Mouse (Mus musculus) embryonic facial prominence, embryonic 15.5 days (tissue): ENCODE data around the gene Nup93. TPM values are rescaled to one million over a fixed set of nuclear protein-coding genes. Genes with fewer than 3 reads are reported as not detected.

Experiments used
- ATAC-seq: fragments of 200-750 bp; cut with Nextera tagmentation; 2 replicates; pipeline ENCODE4 v1.8.0; 2017; ENCODE audit warnings: low read depth, moderate TSS enrichment; ENCODE audit not compliant: insufficient number of reproducible peaks, low FRiP score, low TSS enrichment
- H3K27ac ChIP-seq: fragments of 300-500 bp; sonication (generic); replicated peaks from 2 replicates; pipeline ENCODE4 v1.5.1; 2015; ENCODE audit warnings: mild to moderate bottlenecking, inconsistent platforms
- H3K27me3 ChIP-seq: fragments of 300-500 bp; sonication (generic); 2 replicates; pipeline ENCODE4 v1.6.1; 2015; ENCODE audit warnings: inconsistent platforms
- H3K36me3 ChIP-seq: fragments of 300-500 bp; sonication (generic); 2 replicates; pipeline ENCODE4 v1.6.1; 2015; ENCODE audit warnings: mild to moderate bottlenecking, inconsistent platforms
- H3K4me1 ChIP-seq: fragments of 300-500 bp; sonication (generic); 2 replicates; pipeline ENCODE4 v1.6.1; 2015; ENCODE audit warnings: inconsistent platforms
- H3K4me2 ChIP-seq: fragments of 300-500 bp; sonication (generic); replicated peaks from 2 replicates; pipeline ENCODE4 v1.6.1; 2015; ENCODE audit warnings: mild to moderate bottlenecking, inconsistent platforms
- H3K4me3 ChIP-seq: fragments of 300-500 bp; sonication (generic); replicated peaks from 2 replicates; pipeline ENCODE4 v1.5.1; 2015; ENCODE audit warnings: mild to moderate bottlenecking, inconsistent platforms
- H3K9ac ChIP-seq: fragments of 300-500 bp; sonication (generic); 2 replicates; pipeline ENCODE4 v1.6.1; 2015; ENCODE audit warnings: inconsistent platforms
- H3K9me3 ChIP-seq: fragments of 300-500 bp; sonication (generic); replicated peaks from 2 replicates; pipeline ENCODE4 v1.6.1; 2016; ENCODE audit warnings: inconsistent platforms
- WGBS: fragments of 180-500 bp; shearing (Covaris S2); methylation state at CpG from one replicate; pipeline ENCODE4 v1.1.7; 2015; 5-methylcytosine and 5-hydroxymethylcytosine counted together
- polyA plus RNA-seq: library from polyadenylated mRNA; unstranded; fragments of >200 nt; fragmentation: Nextera tagmentation; extraction: Ambion mirVana; gene quantifications from 2 replicates; pipeline ENCODE4 v1.2.1, GENCODE M21; 2015

The Nup93 gene
- polyA plus RNA-seq, 1 experiment from 2014 or later = 63.5 TPM

- no peaks in the 10 kb centered on the region for H3K27me3 ChIP-seq
- no peak overlapping the region for H3K27ac ChIP-seq
- H3K9me3 ChIP-seq = no peaks in the 10 kb centered on the region
- ATAC-seq = no peak
- H3K4me2 ChIP-seq = no peak overlapping the region
- 68% methylated on average over 6 of the region's 6 CpGs for WGBS
- peaks cover 5% of the 10 kb centered on the region; the same call in 1 of the 2 replicates for H3K4me1 ChIP-seq
- H3K9ac ChIP-seq = no peak overlapping the region
- no peak overlapping the region for H3K4me3 ChIP-seq
- H3K36me3 ChIP-seq = no peaks in the 10 kb centered on the region
Measured at GRCm38 (mm10) chr8:94209639-94210038, 4.7 kb upstream of the Nup93 start.

- Histone ChIP-seq H3K4me3 (no peak overlapping the region), H3K36me3 (no peaks in the 10 kb centered on the region), H3K27me3 (no peaks in the 10 kb centered on the region), H3K9me3 (no peaks in the 10 kb centered on the region), H3K27ac (no peak overlapping the region), H3K4me2 (no peak overlapping the region), H3K9ac (no peak overlapping the region), H3K4me1 (peaks cover 10% of the 10 kb centered on the region)
- no peak for ATAC-seq
- WGBS = 69% methylated on average over 3 of the region's 3 CpGs
Measured at GRCm38 (mm10) chr8:94210225-94210624, 4.1 kb upstream of the Nup93 start.

- ATAC-seq = no peak
- peak overlapping the region; percentile 87 for H3K4me3 ChIP-seq
- peaks cover 20% of the 10 kb centered on the region for H3K4me1 ChIP-seq
- H3K4me2 ChIP-seq = peak overlapping the region; percentile 89
- peak overlapping the region; percentile 92; the same call in 1 of the 2 replicates for H3K9ac ChIP-seq
- no peaks in the 10 kb centered on the region for H3K36me3 ChIP-seq
- 0 out of 2 replicates have a peak overlapping the region, but pooled peaks have one; percentile 17 for H3K27ac ChIP-seq
- 62% methylated on average over 6 of the region's 6 CpGs for WGBS
- H3K27me3 ChIP-seq = no peaks in the 10 kb centered on the region
- H3K9me3 ChIP-seq = no peaks in the 10 kb centered on the region
Measured at GRCm38 (mm10) chr8:94213819-94214218, 545 bp upstream of the Nup93 start.

- Histone ChIP-seq H3K4me1 (no peaks in the 10 kb centered on the region), H3K4me2 (no peak overlapping the region), H3K36me3 (0 out of 2 replicates have a peak, but pooled peaks cover 5% of the 10 kb centered on the region), H3K4me3 (no peak overlapping the region), H3K9me3 (no peaks in the 10 kb centered on the region), H3K9ac (no peak overlapping the region), H3K27ac (no peak overlapping the region), H3K27me3 (no peaks in the 10 kb centered on the region)
- WGBS = 83% methylated on average over 7 of the region's 7 CpGs
- ATAC-seq = no peak
Measured at GRCm38 (mm10) chr8:94227381-94227939, 13.1 kb downstream of the Nup93 start.

GRCm38 (mm10) chr8:94240240-94240751, 25.9 kb downstream of the Nup93 start:
- Histone ChIP-seq H3K9ac (no peak overlapping the region), H3K4me1 (no peaks in the 10 kb centered on the region), H3K27ac (no peak overlapping the region), H3K4me2 (no peak overlapping the region), H3K27me3 (no peaks in the 10 kb centered on the region), H3K36me3 (no peaks in the 10 kb centered on the region), H3K4me3 (no peak overlapping the region), H3K9me3 (no peaks in the 10 kb centered on the region)
- ATAC-seq = no peak
- 82% methylated on average over 4 of the region's 4 CpGs for WGBS

- H3K27ac ChIP-seq = no peak overlapping the region
- no peaks in the 10 kb centered on the region for H3K9me3 ChIP-seq
- peaks cover 10% of the 10 kb centered on the region; the same call in 1 of the 2 replicates for H3K4me1 ChIP-seq
- no peaks in the 10 kb centered on the region for H3K27me3 ChIP-seq
- 38% methylated on average over 2 of the region's 2 CpGs for WGBS
- no peaks in the 10 kb centered on the region for H3K36me3 ChIP-seq
- ATAC-seq = no peak
- H3K4me3 ChIP-seq = no peak overlapping the region
- H3K4me2 ChIP-seq = no peak overlapping the region
- H3K9ac ChIP-seq = no peak overlapping the region
Measured at GRCm38 (mm10) chr8:94249836-94250435, 35.6 kb downstream of the Nup93 start.

GRCm38 (mm10) chr8:94258881-94259280, 44.5 kb downstream of the Nup93 start:
- WGBS = 73% methylated on average over 6 of the region's 6 CpGs
- ATAC-seq = no peak

GRCm38 (mm10) chr8:94262626-94263297, 48.4 kb downstream of the Nup93 start:
- Histone ChIP-seq H3K4me2 (no peak overlapping the region), H3K4me1 (0 out of 2 replicates have a peak, but pooled peaks cover 8% of the 10 kb centered on the region), H3K9ac (no peak overlapping the region), H3K9me3 (no peaks in the 10 kb centered on the region), H3K4me3 (no peak overlapping the region), H3K27me3 (no peaks in the 10 kb centered on the region), H3K27ac (no peak overlapping the region), H3K36me3 (no peaks in the 10 kb centered on the region)
- 0 out of 2 replicates have a peak, but pooled peaks have one; percentile 51 for ATAC-seq
- 79% methylated on average over 3 of the region's 3 CpGs for WGBS

More at GRCm38 (mm10) chr8:94258881-94259280, 44.5 kb downstream of the Nup93 start:
- Histone ChIP-seq H3K27me3 (no peaks in the 10 kb centered on the region), H3K4me2 (no peak overlapping the region), H3K9me3 (no peaks in the 10 kb centered on the region), H3K4me3 (no peak overlapping the region), H3K4me1 (no peaks in the 10 kb centered on the region), H3K27ac (no peak overlapping the region), H3K36me3 (no peaks in the 10 kb centered on the region), H3K9ac (no peak overlapping the region)

- no peak for ATAC-seq
- no peak overlapping the region for H3K9ac ChIP-seq
- 35% methylated on average over 10 of the region's 10 CpGs for WGBS
- H3K4me3 ChIP-seq = peak overlapping the region; percentile 8; the same call in 1 of the 2 replicates
- 0 out of 2 replicates have a peak overlapping the region, but pooled peaks have one; percentile 17 for H3K27ac ChIP-seq
- H3K9me3 ChIP-seq = no peaks in the 10 kb centered on the region
- no peaks in the 10 kb centered on the region for H3K27me3 ChIP-seq
- H3K4me2 ChIP-seq = peak overlapping the region; percentile 29
- H3K4me1 ChIP-seq = peaks cover 20% of the 10 kb centered on the region
- H3K36me3 ChIP-seq = no peaks in the 10 kb centered on the region
Measured at GRCm38 (mm10) chr8:94266344-94267191, 52.2 kb downstream of the Nup93 start.

- Histone ChIP-seq H3K4me3 (no peak overlapping the region), H3K9me3 (no peaks in the 10 kb centered on the region), H3K27ac (no peak overlapping the region), H3K36me3 (no peaks in the 10 kb centered on the region), H3K4me2 (no peak overlapping the region), H3K4me1 (peaks cover 24% of the 10 kb centered on the region), H3K9ac (no peak overlapping the region), H3K27me3 (no peaks in the 10 kb centered on the region)
- no peak for ATAC-seq
- 67% methylated on average over 3 of the region's 3 CpGs for WGBS
Measured at GRCm38 (mm10) chr8:94268359-94268890, 54.1 kb downstream of the Nup93 start.
